Mouse (Mus musculus): Measurements from ENCODE around the gene Mgat5b.

DNA sequence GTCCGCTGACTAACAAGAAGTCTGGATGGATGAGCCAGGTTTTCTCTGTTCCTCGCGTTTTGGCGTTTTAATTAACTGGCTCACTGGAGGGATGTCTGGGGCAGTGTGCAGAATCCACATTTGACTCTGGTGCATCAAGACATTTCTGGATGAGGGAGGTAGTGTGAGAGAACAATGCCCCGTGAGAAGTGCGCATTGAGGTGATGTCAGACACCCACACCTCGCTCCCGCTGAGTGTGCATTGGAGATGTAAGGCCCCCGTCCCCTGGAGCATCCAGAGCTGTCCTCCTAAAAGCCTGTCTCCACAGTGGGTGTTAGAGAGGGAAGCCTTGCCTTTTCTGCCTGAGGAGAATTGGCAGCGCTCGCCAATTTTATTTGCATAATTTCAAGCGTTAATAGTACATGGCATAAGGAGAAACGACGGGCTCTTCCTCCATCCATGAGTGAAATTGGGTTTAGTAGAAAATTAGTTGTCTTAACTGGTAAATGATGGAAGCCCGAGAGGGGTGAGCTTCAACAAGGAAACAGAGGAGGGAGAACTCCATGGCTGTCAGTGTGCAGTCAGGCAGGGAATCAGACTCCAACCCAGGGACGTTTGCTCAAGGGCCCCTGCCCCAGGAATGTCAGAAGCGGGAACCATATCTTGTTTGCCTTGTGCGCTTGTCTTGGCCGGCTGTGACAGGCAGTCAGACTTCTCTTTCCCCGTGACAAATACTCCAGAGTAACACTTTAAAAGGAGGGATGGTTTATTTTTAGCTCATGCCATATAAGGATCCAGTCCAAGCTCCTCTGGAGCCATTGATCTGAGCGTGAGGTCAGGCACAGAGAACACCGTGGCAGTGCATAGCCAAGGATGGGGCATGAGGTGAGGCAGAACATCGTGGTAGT, 35.8 kb downstream of the Mgat5b start:
- TF ChIP-seq POLR2A (IDR thresholded peaks at IDR 0.05; ENCODE audit: borderline replicate concordance, insufficient read depth, low read length), result no peak
- no peak for TF ChIP-seq CTCF (IDR thresholded peaks at IDR 0.05; ENCODE audit: borderline replicate concordance, insufficient read depth, low read depth, low read length)

Data from cerebellum, adult 2 months (tissue).